Mouse (Mus musculus) testis, adult 2 months (tissue): Measurements from ENCODE around the gene Sapcd1.

Source experiments
- CTCF ChIP-seq: fragments of 200-500 bp; IDR thresholded peaks from 2 replicates; pipeline ENCODE4 v1.5.1; 2012; ENCODE audit warnings: low read depth, mild to moderate bottlenecking, inconsistent platforms, low read length, moderate library complexity; ENCODE audit not compliant: control insufficient read depth, insufficient read depth, insufficient replicate concordance
- POLR2A ChIP-seq: fragments of 200-500 bp; IDR thresholded peaks from 2 replicates; pipeline ENCODE4 v1.6.1; 2012; ENCODE audit warnings: low read depth, mild to moderate bottlenecking, inconsistent platforms, low read length, moderate library complexity; ENCODE audit not compliant: control insufficient read depth

- TF ChIP-seq POLR2A (no peak), CTCF (no peak)
Measured at GRCm38 (mm10) chr17:35074097-35074496, 46.3 kb upstream of the Sapcd1 start.
